Mouse (Mus musculus) ovary, postnatal 36 days (tissue): Measurements from ENCODE around the gene Polg.
A peak's percentile ranks its signal among the peaks of the same experiment; 100 is the strongest.

ENCODE experiments used
- DNase-seq: peaks from one replicate; pipeline ENCODE4 v3.0.0; 2022; ENCODE audit warnings: low spot score, mixed read lengths

Polg gene

DNA sequence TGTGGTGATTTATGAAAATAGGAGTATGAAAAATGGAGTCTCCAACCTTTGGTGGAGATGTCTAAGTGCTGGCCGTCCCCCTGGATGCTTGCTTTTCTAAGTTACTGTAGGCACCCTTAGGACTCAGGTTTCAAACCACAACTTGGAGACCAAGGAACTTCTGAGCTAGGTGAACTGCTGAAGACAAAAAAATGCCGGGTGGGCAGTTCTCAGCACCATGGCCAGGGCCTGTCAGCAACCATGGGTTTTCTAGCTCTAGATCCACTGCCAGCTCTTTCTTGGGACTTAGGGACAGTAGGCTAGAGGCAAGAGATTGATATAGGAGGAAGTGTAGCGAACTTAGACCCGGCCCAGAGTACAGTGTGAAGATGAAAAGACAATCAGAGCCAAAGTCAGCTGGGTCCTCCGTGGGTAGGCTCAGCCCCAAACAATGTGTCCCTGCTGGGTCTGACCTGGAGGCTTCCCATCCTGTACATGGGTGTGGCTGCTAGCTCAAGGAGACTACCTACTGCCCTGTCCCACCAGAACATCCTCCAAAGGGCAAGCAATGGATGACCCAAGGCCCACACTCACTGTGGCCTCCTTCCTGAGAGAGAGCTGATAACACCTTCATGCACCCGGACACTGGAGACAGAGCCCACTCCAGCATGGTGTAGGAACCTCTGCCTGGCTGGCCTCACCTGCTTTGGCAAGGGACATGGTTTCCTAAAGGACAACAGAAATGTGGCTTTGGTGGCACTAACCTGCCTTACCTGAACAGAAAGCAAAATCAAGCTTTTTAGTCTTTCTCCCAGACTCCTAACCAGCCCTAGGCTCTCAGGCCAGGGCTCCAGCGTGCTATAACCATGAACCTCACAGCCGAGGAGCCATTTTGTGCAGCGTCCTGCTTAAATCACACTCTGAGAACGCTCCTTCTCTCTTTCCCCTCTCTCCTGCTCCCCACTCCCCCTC lies 36.3 kb upstream of the Polg start:
- DNase-seq = no peak

GRCm38 (mm10) chr7:79501581-79502031 lies 35.4 kb upstream of the Polg start:
- DNase-seq = no peak

GRCm38 (mm10) chr7:79500681-79501306 lies 34.6 kb upstream of the Polg start:
- DNase-seq = no peak

DNA sequence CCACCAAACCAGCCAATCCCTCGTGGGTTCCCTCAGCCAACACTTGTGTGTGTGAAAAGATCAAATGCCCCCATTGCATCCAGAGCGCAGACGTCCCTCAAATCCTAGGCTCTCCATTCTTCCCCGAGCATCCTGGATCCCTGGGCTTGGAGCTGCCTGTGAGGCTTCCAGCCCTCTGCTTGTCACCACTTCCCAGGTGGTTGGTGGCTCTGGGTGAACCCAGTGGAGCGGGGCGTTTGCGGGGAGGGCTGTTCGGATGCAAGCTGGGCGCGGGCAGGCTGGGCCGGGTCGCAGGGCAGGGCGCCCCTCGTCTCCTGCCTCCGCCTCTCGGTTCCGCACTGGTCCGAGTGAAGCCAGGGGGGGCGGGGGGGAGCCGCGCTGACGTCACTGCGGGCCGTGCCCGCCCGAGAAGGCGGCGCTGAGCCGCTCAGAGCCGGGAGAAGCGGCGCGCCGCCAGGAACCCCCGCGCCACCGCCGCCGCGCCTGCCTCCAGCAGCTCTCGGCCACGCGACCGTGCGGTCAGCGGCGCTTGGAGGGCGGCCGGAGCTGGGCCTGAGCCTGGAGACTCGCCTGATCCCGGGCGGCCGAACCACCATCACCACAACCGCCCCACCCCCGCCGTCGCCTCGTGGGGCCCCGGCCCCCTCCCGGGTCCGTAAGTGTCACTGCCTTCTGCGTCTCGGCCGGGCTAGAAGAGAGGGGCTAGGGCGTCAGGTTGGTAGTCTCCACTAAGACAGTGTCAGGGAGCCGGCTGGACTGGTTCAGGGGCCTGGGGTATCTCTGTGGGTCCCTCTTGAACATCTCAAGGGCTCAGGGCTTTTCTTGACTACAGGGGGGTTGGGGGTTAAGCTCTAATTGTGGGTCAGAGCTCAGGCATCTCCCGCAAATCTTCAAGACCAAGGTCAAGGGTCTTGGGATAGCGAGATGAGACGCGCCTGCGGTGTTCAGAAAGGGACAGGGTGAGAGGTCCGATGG lies 33.7 kb upstream of the Polg start:
- DNase-seq = no peak

DNA sequence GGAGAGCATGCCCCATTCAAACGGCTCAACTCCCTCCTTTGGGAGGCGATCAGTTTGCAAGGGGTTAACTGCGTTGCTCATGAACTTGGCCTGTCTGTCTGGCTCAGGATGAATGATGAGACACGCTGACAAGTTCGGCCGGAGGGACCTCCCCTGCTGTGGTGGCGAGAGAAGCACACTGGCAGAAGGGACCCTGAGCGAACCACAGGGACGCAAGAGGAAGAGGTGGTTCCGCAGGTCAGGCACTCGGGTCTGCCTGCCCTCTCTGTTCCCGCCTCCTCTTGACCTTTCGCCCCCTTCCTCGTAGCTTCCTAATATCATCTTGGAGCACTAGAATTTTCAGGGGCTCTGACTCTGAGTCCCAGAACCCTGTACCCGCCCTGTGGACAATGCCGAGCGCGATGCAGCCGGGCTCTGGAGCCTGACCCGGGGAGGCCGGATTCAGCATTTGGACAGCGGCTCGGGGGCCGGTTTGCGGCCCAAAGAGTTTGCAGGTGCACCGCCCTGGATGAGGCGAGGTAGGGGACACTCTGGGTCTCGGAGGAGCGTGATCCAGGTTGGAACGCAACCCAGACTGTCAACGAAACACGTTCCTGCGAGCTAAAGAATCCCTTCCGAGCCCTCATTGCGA lies 32.9 kb upstream of the Polg start:
- DNase-seq = peak; percentile 61

DNA sequence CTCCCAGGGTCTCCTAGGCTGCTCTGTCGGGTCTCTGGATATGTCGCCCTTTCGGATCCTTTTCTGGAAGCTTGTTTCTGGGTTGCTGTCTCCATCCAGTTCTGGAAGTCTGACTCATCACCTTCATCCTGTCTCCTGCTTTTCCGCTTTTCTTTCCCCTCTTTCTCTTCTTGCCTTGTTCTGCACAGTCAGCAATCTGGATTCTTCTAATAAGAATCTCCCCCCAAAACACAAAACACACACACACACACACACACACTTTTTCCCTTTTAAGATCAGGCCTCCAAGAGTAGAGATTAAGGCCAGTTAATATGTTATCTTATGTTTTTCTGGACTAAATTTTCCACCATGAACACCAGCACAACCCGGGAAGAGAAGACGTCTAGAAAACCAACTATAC lies 32.2 kb upstream of the Polg start:
- no peak for DNase-seq

- no peak for DNase-seq
Observed at GRCm38 (mm10) chr7:79497701-79498115, 31.5 kb upstream of the Polg start.

DNA sequence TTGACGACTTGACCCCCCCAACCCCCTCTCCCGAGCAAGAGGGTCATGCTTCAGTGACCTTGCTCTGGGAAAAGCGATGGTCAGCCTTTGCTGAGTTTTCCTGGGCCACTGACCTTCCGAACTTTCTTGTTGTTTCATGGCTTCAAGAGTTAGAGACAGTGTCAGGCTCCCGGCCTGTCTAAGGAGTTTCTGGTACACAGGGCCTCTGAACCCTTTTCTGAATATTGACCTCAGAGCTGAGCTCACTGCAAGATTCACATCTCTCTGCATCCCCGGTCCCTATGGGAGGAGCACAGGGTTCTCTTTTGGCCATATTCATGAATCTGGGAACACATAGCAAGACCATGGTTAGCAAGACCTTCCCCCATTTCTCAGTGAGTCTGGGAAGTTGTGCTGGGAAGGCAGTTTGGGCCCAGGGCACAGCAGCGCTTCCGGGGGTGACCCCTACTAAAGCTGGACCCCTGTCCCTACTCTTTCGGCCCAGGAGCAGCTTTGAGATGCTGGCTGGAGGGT lies 30.7 kb upstream of the Polg start:
- DNase-seq = no peak

- DNase-seq = peak; percentile 84
Observed at GRCm38 (mm10) chr7:79495988-79496815, 30.0 kb upstream of the Polg start.

DNA sequence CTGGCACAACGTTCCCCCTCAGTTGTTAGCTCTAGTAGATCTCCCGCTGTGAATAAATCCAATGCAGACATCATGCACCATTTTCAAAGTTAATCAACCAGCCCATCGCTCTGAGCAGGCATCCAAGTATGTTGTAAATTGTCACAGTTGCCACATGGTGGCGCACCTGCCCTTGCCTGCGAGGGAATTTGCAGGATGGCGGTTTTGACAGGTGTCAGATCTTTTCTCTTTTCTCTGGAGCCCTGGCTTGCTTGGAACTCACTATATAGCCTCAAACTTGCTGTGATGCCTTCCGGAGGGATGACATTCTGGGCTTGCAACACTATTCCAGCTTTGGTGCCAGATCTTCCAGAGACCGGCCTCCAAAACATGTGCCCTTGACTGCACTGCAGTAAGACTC lies 27.8 kb upstream of the Polg start:
- peak; percentile 29 for DNase-seq

- DNase-seq = no peak
Observed at GRCm38 (mm10) chr7:79486528-79486927, 20.4 kb upstream of the Polg start.

DNA sequence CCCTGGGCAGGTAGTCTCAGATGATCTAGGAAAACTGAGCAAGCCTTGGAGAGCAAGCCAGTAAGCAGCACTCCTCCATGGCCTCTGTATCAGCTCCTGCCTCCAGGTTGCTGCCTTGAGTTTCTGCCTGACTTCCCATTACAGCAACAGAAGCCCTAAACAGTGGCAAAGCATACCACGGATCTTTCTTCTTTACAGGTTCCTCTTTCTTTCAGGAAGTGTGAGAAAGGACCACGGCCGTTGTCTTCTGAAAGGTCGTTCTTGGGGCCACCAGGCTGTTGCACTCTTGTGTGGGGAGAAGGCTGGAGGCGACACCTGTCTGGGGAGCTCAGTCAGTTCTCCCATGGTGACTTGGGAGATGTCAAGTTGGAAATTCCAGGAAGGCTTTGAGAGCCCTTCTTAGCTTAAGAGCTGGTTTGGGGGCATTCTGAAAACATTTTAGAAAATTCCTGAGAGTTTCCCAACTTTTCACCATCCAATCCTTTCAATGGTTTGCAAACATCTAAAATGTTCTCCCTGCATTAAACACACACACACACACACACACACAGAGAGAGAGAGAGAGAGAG lies 8.8 kb upstream of the Polg start:
- DNase-seq = no peak

DNA sequence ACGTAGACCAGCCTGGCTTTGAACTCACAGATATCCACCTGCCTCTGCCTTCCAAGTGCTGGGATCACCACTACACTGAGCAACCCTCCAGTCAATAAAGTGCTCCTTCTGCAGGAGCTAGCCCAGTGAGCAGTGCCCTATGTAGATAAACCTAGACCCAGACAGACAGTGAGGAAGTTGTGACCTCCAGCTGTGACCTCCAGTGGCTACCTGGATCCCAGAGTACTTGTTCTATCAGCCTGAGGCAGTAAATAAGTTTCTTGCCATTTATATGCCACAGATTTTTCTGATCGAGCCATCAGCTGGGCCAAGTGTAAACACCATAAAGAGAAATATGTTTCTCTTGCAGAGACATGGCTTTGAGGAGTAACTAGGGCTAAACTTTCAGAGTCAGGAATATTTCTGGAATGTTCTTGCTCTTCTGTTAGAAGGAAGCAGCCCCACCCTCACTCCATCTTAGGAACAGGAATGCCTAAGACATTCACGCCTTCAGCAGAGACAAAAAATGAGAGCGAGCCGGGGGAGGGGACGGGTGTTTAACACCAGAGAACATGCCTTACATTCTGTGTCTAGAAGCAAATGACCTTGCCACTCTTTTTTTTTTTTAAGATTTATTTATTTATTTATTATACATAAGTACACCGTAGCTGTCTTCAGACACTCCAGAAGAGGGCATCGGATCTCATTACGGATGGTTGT lies 7.5 kb upstream of the Polg start:
- DNase-seq = no peak

DNA sequence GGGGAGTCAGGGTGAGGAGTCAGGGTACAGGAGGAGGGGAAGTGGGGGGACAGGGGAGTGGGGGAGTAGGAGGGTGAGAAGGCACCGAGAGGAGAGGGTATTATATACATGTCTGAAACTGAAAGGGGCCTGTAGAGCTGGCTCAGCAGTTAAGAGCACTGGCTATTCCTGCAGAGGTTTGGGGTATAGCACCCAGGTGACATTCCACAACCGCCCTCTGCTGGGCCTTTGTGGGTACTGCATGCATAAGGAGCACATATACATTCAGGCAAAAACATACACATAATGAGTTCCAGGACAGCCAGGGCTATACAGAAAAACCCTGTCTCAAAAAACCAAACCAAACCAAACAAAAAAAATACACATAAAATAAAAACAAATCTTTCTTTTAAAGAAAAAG lies 6.6 kb upstream of the Polg start:
- DNase-seq = no peak

DNA sequence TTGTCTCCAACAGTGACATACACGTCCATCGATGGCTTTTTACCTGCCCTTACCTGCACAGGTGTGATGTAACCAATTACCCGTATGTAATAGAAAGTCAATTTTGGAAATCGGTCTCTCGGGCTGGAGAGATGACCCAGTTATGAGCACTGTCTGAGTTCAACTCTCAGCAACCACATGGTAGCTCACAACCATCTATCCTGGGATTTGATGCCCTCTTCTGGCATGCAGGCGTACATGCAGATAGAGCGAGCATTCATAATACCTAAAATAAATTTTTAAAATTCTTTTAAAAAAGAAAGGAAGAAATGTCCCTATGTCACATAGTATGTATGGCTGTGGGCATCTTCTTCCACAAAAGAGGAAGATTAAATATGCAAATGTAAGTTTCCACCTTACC lies 5.3 kb upstream of the Polg start:
- DNase-seq = no peak

GRCm38 (mm10) chr7:79470718-79471117 lies 4.6 kb upstream of the Polg start:
- DNase-seq = no peak

GRCm38 (mm10) chr7:79469766-79470165 lies 3.6 kb upstream of the Polg start:
- no peak for DNase-seq

GRCm38 (mm10) chr7:79468994-79469393 lies 2.8 kb upstream of the Polg start:
- DNase-seq = no peak

- no peak for DNase-seq
Observed at GRCm38 (mm10) chr7:79467951-79468350, 1.8 kb upstream of the Polg start.
